Mouse (Mus musculus) forebrain, embryonic 13.5 days (tissue): ENCODE results near the gene Zer1. TPM values are rescaled to one million over a fixed set of nuclear protein-coding genes. Genes with fewer than 3 reads are reported as not detected.

Experiments used
- ATAC-seq: fragments of 200-750 bp; cut with Nextera tagmentation; 2 replicates; pipeline ENCODE4 v1.8.0; 2017
- H3K27ac ChIP-seq: fragments of 300-500 bp; sonication (generic); 2 replicates; pipeline ENCODE4 v1.5.1; 2015; ENCODE audit warnings: inconsistent platforms, mild to moderate bottlenecking, moderate library complexity
- H3K27me3 ChIP-seq: fragments of 300-500 bp; sonication (generic); 2 replicates; pipeline ENCODE4 v1.6.1; 2015; ENCODE audit warnings: mild to moderate bottlenecking, inconsistent platforms
- H3K36me3 ChIP-seq: fragments of 300-500 bp; sonication (generic); 2 replicates; pipeline ENCODE4 v1.6.1; 2015; ENCODE audit warnings: mild to moderate bottlenecking, inconsistent platforms; ENCODE audit not compliant: poor library complexity, severe bottlenecking
- H3K4me1 ChIP-seq: fragments of 300-500 bp; sonication (generic); 2 replicates; pipeline ENCODE4 v1.6.1; 2015; ENCODE audit warnings: inconsistent platforms
- H3K4me2 ChIP-seq: fragments of 300-500 bp; sonication (generic); 2 replicates; pipeline ENCODE4 v1.6.1; 2015; ENCODE audit warnings: inconsistent platforms, mild to moderate bottlenecking, moderate library complexity
- H3K4me3 ChIP-seq: fragments of 300-500 bp; sonication (generic); 2 replicates; pipeline ENCODE4 v1.5.1; 2015; ENCODE audit warnings: mild to moderate bottlenecking, inconsistent platforms
- H3K9ac ChIP-seq: fragments of 300-500 bp; sonication (generic); 2 replicates; pipeline ENCODE4 v1.6.1; 2015; ENCODE audit warnings: mild to moderate bottlenecking, inconsistent platforms
- H3K9me3 ChIP-seq: fragments of 300-500 bp; sonication (generic); replicated peaks from 2 replicates; pipeline ENCODE4 v1.6.1; 2016; ENCODE audit warnings: inconsistent platforms
- WGBS: fragments of 180-500 bp; shearing (Covaris S2); methylation state at CpG from one replicate; pipeline ENCODE4 v1.1.7; 2015; 5-methylcytosine and 5-hydroxymethylcytosine counted together
- polyA plus RNA-seq: library from polyadenylated mRNA; unstranded; fragments of >200 nt; fragmentation: Nextera tagmentation; extraction: Ambion mirVana; gene quantifications from 2 replicates; pipeline ENCODE4 v1.2.1, GENCODE M21; 2015

Gene Zer1
- polyA plus RNA-seq, 1 experiment from 2014 or later, result 10.9 TPM

DNA sequence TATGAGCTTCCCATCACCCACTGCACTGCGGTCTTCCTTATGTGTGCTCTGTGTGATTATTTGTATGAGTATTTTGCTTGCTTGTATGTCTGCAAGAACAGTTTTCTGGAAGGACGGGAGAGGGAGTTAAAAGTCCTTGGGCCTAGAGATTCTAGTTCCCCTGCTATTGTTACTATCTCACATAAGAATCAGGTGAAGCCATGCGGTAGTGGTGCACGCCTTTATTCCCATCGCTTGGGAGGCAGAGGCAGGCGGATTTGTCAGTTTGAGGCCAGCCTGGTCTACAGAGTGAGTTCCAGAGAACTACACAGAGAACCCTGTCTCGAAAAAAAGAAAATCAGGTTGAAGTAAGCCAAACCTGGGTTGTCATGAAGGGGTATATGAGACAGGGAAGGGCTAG, 51.5 kb downstream of the Zer1 start:
- no peak overlapping the region for H3K9ac ChIP-seq
- peaks cover 20% of the 10 kb centered on the region for H3K4me1 ChIP-seq
- H3K9me3 ChIP-seq, result no peaks in the 10 kb centered on the region
- no peak overlapping the region for H3K4me3 ChIP-seq
- no peaks in the 10 kb centered on the region for H3K27me3 ChIP-seq
- no peak overlapping the region for H3K4me2 ChIP-seq
- H3K36me3 ChIP-seq, result peaks cover 45% of the 10 kb centered on the region
- ATAC-seq, result no peak
- H3K27ac ChIP-seq, result no peak overlapping the region
- 73% methylated on average over 7 of the region's 7 CpGs for whole genome bisulfite sequencing

DNA sequence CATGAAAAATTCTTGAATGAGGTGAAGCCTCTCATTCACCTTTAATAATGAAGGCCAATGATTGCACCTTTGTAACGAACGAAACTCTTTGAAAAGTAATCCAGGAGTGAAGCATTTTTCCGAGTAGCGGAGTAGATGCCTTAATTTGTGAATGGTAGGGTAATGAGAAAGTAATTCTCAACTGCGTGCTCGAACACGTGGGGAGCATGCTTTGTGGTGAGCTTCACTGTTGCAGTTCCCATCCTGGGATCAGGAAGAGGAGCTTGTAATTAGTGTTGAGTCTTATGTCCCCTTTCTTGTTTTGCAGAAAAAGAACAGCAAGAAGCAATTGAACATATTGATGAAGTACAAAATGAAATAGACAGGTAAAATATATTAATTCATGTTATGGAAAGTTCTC, 56.4 kb downstream of the Zer1 start:
- H3K4me3 ChIP-seq, result peak overlapping the region; percentile 100
- H3K27ac ChIP-seq, result no peak overlapping the region
- H3K9ac ChIP-seq, result peak overlapping the region; percentile 100
- no peaks in the 10 kb centered on the region for H3K9me3 ChIP-seq
- ATAC-seq, result no peak
- peaks cover 37% of the 10 kb centered on the region for H3K36me3 ChIP-seq
- WGBS, result 16% methylated on average over 7 of the region's 7 CpGs
- peaks cover 39% of the 10 kb centered on the region for H3K4me1 ChIP-seq
- no peaks in the 10 kb centered on the region for H3K27me3 ChIP-seq
- H3K4me2 ChIP-seq, result peak overlapping the region; percentile 82

DNA sequence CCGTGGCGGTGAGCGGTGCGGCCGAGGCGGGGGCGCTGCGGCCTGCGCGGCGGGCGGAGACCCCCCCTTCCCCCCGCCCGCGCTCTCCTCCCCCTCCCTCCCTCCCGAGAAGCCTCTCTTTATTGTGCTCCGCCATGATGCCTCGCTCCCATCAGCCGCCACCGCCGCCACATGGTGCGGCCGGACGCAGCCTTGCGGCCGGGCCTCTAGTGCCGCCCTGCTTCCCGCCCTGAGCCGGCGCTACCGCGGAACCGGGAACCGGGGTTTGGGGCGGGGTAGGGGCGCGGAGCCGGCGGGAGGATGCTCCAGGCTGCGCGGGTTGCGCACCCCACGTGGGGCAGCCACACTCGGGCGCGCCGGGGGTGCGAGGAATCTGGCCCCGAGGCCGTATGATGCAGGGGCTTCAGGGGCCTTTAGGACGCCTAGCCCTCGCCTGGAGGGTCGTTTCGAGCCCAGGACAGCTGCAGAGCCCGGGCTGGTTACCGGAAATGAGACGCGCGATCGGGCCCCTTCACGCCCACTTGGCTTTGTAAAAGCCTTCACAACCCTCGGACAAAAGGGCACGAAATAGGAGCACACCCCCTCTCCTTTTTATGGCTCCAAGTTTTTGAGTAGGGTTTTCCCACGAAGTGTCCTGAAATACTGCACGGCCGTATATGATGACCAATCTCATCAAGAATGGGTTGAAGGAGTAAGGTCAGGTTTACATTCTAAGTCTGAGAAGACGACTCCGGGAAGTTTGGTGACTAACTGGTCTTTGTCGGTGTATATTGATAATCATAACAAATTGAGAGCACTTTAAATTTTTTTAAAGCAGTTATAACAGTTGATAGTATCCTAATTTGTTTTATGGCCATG, 57.1 kb downstream of the Zer1 start:
- Histone ChIP-seq H3K27me3 (no peaks in the 10 kb centered on the region), H3K9ac (peak overlapping the region; percentile 100), H3K4me2 (peak overlapping the region; percentile 82), H3K4me1 (peaks cover 46% of the 10 kb centered on the region), H3K9me3 (no peaks in the 10 kb centered on the region), H3K27ac (peak overlapping the region; percentile 100), H3K4me3 (peak overlapping the region; percentile 100), H3K36me3 (peaks cover 30% of the 10 kb centered on the region)
- under 1% methylated on average over 53 of the region's 69 CpGs for WGBS
- peak; percentile 37 for ATAC-seq

DNA sequence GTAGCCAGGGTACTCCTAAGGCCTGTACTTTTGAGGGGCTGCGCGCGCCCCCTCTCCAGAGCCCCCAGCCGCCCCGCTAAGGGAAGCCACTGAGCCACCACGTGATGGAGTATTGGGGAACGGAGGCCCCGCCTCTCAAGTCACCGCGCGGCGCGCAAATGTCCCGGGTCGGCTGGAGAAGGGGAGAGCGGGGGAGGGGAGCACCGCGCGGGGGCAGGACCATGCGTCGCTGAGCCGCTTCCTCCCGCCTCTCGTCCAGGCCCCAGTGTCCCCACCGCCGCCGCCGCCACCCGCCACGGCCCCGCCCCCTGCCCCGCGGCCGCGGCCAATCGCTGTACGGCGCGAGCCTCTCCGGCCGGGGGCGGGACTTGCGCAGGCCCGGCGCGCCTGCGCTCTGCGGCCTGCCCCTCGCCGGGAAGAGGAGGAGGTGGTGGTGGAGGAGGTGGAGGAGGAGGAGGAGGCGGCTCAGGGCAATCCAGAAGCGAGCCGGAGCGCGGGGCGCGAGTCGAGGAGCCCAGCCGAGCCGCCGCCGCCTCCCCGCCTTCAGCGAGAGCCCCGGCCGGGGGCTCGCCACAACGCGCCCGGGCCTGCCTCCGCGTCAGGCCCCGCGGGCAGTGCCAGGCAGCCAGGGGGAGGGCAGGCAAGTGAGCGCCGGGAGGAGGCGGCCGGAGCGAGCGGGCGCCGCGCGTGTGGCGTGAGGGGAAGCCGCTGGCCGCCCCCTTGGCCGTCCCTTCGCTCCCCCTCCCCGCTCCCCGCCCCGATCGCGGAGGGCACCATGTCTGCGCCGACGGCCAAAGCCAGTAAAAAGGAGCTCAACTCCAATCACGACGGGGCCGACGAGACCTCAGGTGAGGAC, 58.1 kb downstream of the Zer1 start:
- Histone ChIP-seq H3K4me2 (peak overlapping the region; percentile 82), H3K27me3 (no peaks in the 10 kb centered on the region), H3K4me1 (peaks cover 53% of the 10 kb centered on the region), H3K27ac (peak overlapping the region; percentile 100), H3K9ac (peak overlapping the region; percentile 100), H3K4me3 (peak overlapping the region; percentile 100), H3K9me3 (no peaks in the 10 kb centered on the region), H3K36me3 (peaks cover 25% of the 10 kb centered on the region)
- whole genome bisulfite sequencing, result under 1% methylated on average over 67 of the region's 101 CpGs
- peak; percentile 93 for ATAC-seq

DNA sequence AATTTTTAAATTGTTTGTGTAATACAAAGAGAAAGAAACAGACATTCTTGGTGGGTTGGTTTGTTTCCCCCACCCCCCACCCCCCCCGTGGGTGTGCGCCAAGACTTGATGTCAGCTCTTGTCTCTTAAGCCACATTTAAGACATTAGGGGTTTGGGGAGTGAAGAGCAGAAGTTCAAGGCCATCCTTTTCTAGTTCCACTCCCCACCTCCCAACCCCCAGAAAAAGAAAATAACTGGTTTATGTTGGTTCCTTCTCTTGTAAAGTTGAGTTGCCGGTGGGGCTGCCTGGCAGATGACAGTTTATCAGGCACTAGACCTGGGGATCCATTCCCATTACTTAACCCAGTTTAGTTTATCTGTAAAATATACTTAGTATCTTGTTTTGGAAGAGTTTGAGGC, 60.1 kb downstream of the Zer1 start:
- no peaks in the 10 kb centered on the region for H3K9me3 ChIP-seq
- H3K27me3 ChIP-seq, result no peaks in the 10 kb centered on the region
- peak overlapping the region; percentile 59; the same call in 1 of the 2 replicates for H3K4me3 ChIP-seq
- ATAC-seq, result no peak
- peak overlapping the region; percentile 72 for H3K9ac ChIP-seq
- peaks cover 10% of the 10 kb centered on the region for H3K36me3 ChIP-seq
- WGBS, result 48% methylated on average over 3 of the region's 3 CpGs
- H3K4me2 ChIP-seq, result peak overlapping the region; percentile 88
- peaks cover 57% of the 10 kb centered on the region for H3K4me1 ChIP-seq
- H3K27ac ChIP-seq, result no peak overlapping the region

DNA sequence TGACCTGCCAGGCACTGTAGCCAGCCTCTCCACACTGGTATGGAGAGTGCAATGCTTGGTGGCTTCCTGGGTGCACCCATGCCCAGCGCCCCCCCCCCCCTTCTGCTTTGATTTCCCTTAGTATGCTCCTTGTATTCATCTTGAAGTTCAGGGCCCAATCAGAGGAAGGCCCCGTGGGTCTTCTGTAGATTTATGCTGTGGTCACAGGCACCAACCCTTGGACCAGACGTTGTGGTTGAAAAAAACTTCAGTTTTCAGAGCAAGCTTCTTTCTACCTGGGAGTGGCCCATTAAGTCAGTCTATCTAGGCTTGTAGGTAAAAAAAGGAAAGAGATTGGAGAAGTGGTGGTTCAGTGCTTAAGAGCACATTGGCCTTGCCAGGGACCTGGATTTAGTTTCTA, 60.6 kb downstream of the Zer1 start:
- H3K4me2 ChIP-seq, result peak overlapping the region; percentile 88
- peak overlapping the region; percentile 72 for H3K9ac ChIP-seq
- peaks cover 55% of the 10 kb centered on the region for H3K4me1 ChIP-seq
- H3K36me3 ChIP-seq, result peaks cover 5% of the 10 kb centered on the region
- H3K9me3 ChIP-seq, result no peaks in the 10 kb centered on the region
- no peak for ATAC-seq
- no peak overlapping the region for H3K27ac ChIP-seq
- WGBS, result 9% methylated on average over 3 of the region's 3 CpGs
- peak overlapping the region; percentile 59 for H3K4me3 ChIP-seq
- no peaks in the 10 kb centered on the region for H3K27me3 ChIP-seq

DNA sequence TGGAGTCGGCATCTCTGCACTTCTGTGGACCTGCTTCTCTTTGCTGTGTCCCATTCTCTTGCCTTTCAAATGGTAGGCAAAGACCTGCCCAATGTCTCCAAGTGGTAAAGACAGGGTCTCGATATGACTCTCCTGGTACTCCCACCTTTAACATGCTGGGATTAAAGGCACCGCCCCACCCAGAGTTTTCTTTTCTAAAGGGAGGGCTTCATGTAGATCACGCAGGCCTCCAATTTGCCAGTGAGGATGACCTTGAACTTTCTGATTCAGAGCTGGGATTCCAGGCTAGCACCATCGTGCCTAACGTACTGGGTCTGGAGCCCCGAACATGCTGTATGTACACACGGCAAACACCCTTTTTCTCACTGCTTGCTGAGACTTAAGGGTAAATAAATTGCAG, 61.1 kb downstream of the Zer1 start:
- peak overlapping the region; percentile 72 for H3K9ac ChIP-seq
- peak overlapping the region; percentile 82 for H3K27ac ChIP-seq
- H3K4me2 ChIP-seq, result peak overlapping the region; percentile 88
- H3K4me1 ChIP-seq, result peaks cover 50% of the 10 kb centered on the region
- WGBS, result 5% methylated on average over 8 of the region's 8 CpGs
- H3K4me3 ChIP-seq, result peak overlapping the region; percentile 59
- H3K27me3 ChIP-seq, result no peaks in the 10 kb centered on the region
- ATAC-seq, result no peak
- H3K36me3 ChIP-seq, result no peaks in the 10 kb centered on the region
- H3K9me3 ChIP-seq, result no peaks in the 10 kb centered on the region

DNA sequence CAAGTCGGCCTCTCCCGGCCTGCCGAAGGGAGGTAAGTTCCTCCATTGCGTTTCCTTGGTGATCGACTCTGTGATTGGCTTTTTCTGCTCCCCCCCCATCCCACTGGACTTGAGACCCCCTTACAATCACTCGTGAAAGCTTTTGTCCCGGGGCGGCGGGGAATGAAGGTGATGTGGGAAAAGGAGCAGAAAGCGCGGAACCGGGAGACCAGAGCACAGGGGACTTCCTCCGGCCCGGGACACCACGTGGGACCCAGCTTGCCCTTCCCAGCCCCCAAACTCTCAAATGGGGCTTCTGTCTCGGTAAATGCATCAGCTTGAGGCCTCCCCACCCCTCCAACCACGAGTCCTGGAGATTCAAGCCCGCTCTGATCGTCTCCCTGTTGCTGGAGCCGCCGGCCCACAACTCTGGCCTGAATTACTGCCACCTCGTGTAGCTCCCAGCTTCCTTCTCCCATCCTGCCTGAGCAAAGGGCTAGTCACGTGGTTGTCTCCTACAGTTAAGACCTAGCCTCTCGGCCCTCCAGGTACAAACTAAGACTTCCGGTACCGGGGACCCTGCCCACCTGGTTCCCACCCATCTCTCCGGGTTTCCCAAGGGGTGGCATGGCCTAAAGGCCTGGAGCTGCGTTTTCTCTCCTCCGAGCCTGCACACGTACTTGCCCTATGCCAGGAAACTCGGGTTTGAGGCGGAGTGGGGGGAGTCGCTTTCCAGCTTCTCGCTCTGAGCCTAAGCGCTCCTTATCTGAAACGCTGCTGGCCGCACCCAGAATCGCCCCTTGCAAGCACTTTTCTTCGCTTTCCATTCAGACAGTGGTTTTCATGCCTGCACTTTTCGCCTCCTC, 61.9 kb downstream of the Zer1 start:
- WGBS, result under 1% methylated on average over 40 of the region's 40 CpGs

DNA sequence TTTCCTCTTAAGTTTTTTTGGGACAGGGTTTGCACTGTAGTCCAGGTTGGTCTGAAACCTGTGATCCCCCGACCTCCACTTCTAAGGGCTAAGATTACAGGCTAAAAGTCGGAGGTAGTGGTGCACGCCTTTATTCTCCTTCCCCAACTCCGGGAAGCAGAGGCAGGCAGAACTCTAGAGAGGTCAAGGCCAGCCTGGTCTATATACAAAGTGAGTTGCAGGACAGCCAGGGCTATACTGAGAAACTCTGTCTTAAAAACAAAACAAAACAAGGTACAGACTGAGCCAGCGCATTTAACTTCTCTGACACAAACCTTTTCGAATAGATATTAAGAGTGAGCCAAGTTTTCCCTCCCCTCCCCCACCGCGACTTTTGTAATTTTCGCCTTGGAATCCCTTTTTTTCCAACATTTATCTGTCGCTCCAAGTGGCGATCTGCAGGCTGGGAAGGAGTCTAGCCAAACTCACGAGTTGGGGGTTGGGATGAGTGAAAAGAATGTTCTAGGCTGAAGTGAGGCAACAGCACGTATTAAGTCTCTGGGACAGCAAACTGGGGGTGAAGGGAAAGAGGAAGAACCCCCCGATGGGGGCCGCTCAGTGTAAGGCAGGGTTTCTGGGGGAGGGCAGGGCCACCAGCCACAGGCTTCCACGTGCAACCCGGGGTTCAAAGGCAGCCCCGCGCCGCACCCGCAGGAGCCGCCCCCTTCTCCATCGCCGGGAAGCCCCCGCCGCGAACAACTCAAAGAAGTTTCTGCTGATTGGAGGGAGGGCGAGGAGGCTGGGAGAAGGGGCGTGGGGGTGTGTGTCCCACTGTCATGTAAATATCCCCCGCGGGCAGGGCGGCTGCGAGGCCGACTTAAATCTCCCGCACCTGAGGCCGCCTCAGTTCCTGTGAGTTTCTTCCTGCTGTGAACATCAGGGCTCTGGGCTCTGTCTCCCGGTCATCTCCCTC, 62.9 kb downstream of the Zer1 start:
- peaks cover 44% of the 10 kb centered on the region for H3K4me1 ChIP-seq
- peak overlapping the region; percentile 82 for H3K27ac ChIP-seq
- no peaks in the 10 kb centered on the region for H3K36me3 ChIP-seq
- 7% methylated on average over 37 of the region's 37 CpGs for WGBS
- H3K9ac ChIP-seq, result peak overlapping the region; percentile 72
- H3K4me3 ChIP-seq, result peak overlapping the region; percentile 59
- ATAC-seq, result no peak
- no peaks in the 10 kb centered on the region for H3K9me3 ChIP-seq
- H3K27me3 ChIP-seq, result no peaks in the 10 kb centered on the region
- H3K4me2 ChIP-seq, result peak overlapping the region; percentile 88

More for the DNA sequence above, 61.9 kb downstream of the Zer1 start:
- Histone ChIP-seq H3K4me3 (peak overlapping the region; percentile 59), H3K9me3 (no peaks in the 10 kb centered on the region), H3K9ac (peak overlapping the region; percentile 72), H3K27me3 (no peaks in the 10 kb centered on the region), H3K4me2 (peak overlapping the region; percentile 88), H3K4me1 (peaks cover 44% of the 10 kb centered on the region), H3K27ac (peak overlapping the region; percentile 82), H3K36me3 (no peaks in the 10 kb centered on the region)
- peak; percentile 6; the same call in 1 of the 2 replicates for ATAC-seq

DNA sequence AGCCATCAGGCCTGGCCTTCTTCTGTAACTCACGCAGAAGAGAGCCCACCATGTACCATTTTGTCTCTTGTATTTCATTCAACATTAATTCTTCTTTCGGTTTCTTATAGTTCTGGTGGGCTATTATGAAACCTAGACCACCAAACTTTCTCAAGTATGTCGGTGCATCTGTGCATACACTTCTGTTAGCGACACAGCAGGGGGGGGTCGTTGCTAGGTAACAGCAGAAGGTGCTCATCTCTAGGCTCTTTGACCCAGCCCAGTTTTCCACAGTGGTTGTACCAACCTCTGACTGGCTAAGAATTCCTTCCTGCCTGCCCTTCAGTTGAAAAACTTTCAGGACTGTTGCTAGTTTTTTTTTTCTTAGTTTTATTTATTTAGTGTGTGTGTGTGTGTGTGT, 66.0 kb downstream of the Zer1 start:
- WGBS, result 33% methylated on average over 5 of the region's 5 CpGs
- H3K4me1 ChIP-seq, result peaks cover 22% of the 10 kb centered on the region
- no peak for ATAC-seq
- H3K27me3 ChIP-seq, result peaks cover 5% of the 10 kb centered on the region; the same call in 1 of the 2 replicates
- H3K4me2 ChIP-seq, result no peak overlapping the region
- no peaks in the 10 kb centered on the region for H3K9me3 ChIP-seq
- no peak overlapping the region for H3K9ac ChIP-seq
- H3K36me3 ChIP-seq, result no peaks in the 10 kb centered on the region
- no peak overlapping the region for H3K27ac ChIP-seq
- H3K4me3 ChIP-seq, result no peak overlapping the region
